Mouse (Mus musculus): ENCODE results near the gene Gnl2. TPM values are rescaled to one million over a fixed set of nuclear protein-coding genes. Genes with fewer than 3 reads are reported as not detected.

Gene Gnl2
- polyA plus RNA-seq, 1 experiment from 2014 or later = 48.8 TPM

- DNase-seq (no peak), ATAC-seq (ENCODE audit: low read depth) (no peak)
- H3K36me3 ChIP-seq = peaks cover 16% of the 10 kb centered on the region
- H3K4me2 ChIP-seq = no peak overlapping the region
- no peak overlapping the region for H3K9ac ChIP-seq
- no peaks in the 10 kb centered on the region for H3K9me3 ChIP-seq (replicated peaks)
- no peak overlapping the region for H3K4me3 ChIP-seq (replicated peaks)
- H3K27me3 ChIP-seq = no peaks in the 10 kb centered on the region
- 65% methylated on average over 4 of the region's 4 CpGs for WGBS (ENCODE audit: insufficient replicate concordance)
- no peak overlapping the region for H3K27ac ChIP-seq
- no peaks in the 10 kb centered on the region for H3K4me1 ChIP-seq (replicated peaks)
Observed at GRCm38 (mm10) chr4:125097412-125097811, 81.0 kb downstream of the Gnl2 start.

GRCm38 (mm10) chr4:125099458-125099857 lies 83.1 kb downstream of the Gnl2 start:
- Histone ChIP-seq H3K27ac (no peak overlapping the region), H3K4me2 (no peak overlapping the region), H3K9me3 (replicated peaks) (no peaks in the 10 kb centered on the region), H3K9ac (no peak overlapping the region), H3K4me1 (replicated peaks) (no peaks in the 10 kb centered on the region), H3K36me3 (peaks cover 20% of the 10 kb centered on the region), H3K4me3 (replicated peaks) (no peak overlapping the region), H3K27me3 (no peaks in the 10 kb centered on the region)
- ATAC-seq (ENCODE audit: low read depth) (peak; percentile 64), DNase-seq (peak; percentile 63)
- WGBS (ENCODE audit: insufficient replicate concordance) = 10% methylated on average over 8 of the region's 8 CpGs

GRCm38 (mm10) chr4:125101334-125101733 lies 84.9 kb downstream of the Gnl2 start:
- Histone ChIP-seq H3K4me1 (replicated peaks) (no peaks in the 10 kb centered on the region), H3K9ac (no peak overlapping the region), H3K27ac (no peak overlapping the region), H3K4me2 (no peak overlapping the region), H3K36me3 (peaks cover 29% of the 10 kb centered on the region), H3K27me3 (no peaks in the 10 kb centered on the region), H3K4me3 (replicated peaks) (no peak overlapping the region), H3K9me3 (replicated peaks) (no peaks in the 10 kb centered on the region)
- WGBS (ENCODE audit: insufficient replicate concordance) = 80% methylated on average over 13 of the region's 13 CpGs
- DNase-seq (no peak), ATAC-seq (ENCODE audit: low read depth) (no peak)

Other genes with a start within 250 kb of the Gnl2 start
- gene Mtf1, start 214.5 kb upstream of the Gnl2 start, polyA plus RNA-seq (2015; fragmentation: Nextera tagmentation; extraction: Ambion mirVana) = 14.4 and 15.5 TPM in 2 replicates
- 20.0 and 23.2 TPM in 2 replicates for gene Yrdc, start 165.9 kb upstream of the Gnl2 start, polyA plus RNA-seq (2015; fragmentation: Nextera tagmentation; extraction: Ambion mirVana)
- gene 1110065P20Rik, start 165.4 kb upstream of the Gnl2 start, polyA plus RNA-seq (2015; fragmentation: Nextera tagmentation; extraction: Ambion mirVana) = 12.1 and 15.3 TPM in 2 replicates
- gene Maneal, start 154.4 kb upstream of the Gnl2 start, polyA plus RNA-seq (2015; fragmentation: Nextera tagmentation; extraction: Ambion mirVana) = 0.03 and 0.05 TPM in 2 replicates
- gene Epha10, start 135.7 kb upstream of the Gnl2 start, polyA plus RNA-seq (2015; fragmentation: Nextera tagmentation; extraction: Ambion mirVana) = not detected in 2 replicates
- gene 9930104L06Rik, start 79.5 kb upstream of the Gnl2 start, polyA plus RNA-seq (2015; fragmentation: Nextera tagmentation; extraction: Ambion mirVana) = 6.6 and 7.6 TPM in 2 replicates
- 142 and 161 TPM in 2 replicates for gene Cdca8, start 77.3 kb upstream of the Gnl2 start, polyA plus RNA-seq (2015; fragmentation: Nextera tagmentation; extraction: Ambion mirVana)
- gene Rspo1, start 30.2 kb upstream of the Gnl2 start, polyA plus RNA-seq (2015; fragmentation: Nextera tagmentation; extraction: Ambion mirVana) = 0.51 and 0.70 TPM in 2 replicates
- not detected in 2 replicates for gene Dnali1, start 49.1 kb downstream of the Gnl2 start, polyA plus RNA-seq (2015; fragmentation: Nextera tagmentation; extraction: Ambion mirVana)
- gene Snip1, start 50.1 kb downstream of the Gnl2 start, polyA plus RNA-seq (2015; fragmentation: Nextera tagmentation; extraction: Ambion mirVana) = 16.1 and 19.6 TPM in 2 replicates
- gene Meaf6, start 68.5 kb downstream of the Gnl2 start, polyA plus RNA-seq (2015; fragmentation: Nextera tagmentation; extraction: Ambion mirVana) = 25.9 and 32.0 TPM in 2 replicates
- gene Zc3h12a, start 111.3 kb downstream of the Gnl2 start, polyA plus RNA-seq (2015; fragmentation: Nextera tagmentation; extraction: Ambion mirVana) = 0.36 and 0.39 TPM in 2 replicates

Data from liver, embryonic 13.5 days (tissue).